Mouse (Mus musculus) lung, postnatal 0 days (tissue): ENCODE measurements at regions not wholly inside any gene's neighbourhood (a gene's known extent, or its start where the extent isn't known, plus 50 kb on each side); places are given as distances from the start of the nearest gene placed in this dataset.

Experiments used
- CTCF ChIP-seq: IDR thresholded peaks from 2 replicates; pipeline ENCODE4 v1.5.1; 2016; ENCODE audit warnings: antibody characterized with exemption, mild to moderate bottlenecking
- EP300 ChIP-seq: IDR thresholded peaks from 2 replicates; pipeline ENCODE4 v1.6.1; 2016; ENCODE audit warnings: antibody characterized with exemption, mild to moderate bottlenecking, control low read depth

- TF ChIP-seq CTCF = no peak
- no peak for TF ChIP-seq EP300
Measured at GRCm38 (mm10) chr3:54475879-54476278, 115.0 kb downstream of the Postn start.
